In genomic region chr19:46375489-46375888, GRCm38 (mm10) we compare ENCODE assay signal across 14 mouse cellular contexts. TPM values are rescaled to one million over a fixed set of nuclear protein-coding genes. Genes with fewer than 3 reads are reported as not detected.
A peak's percentile ranks its signal among the peaks of the same experiment; 100 is the strongest.
DNase-seq lines count a peak whose midpoint lies in the region; ATAC-seq and TF ChIP-seq lines count a peak whose summit lies in the region.
"Had no signal": no experiment of that assay in that cellular context is flagged by ENCODE, and none has a peak within 500 bp of the region (broad histone marks: within the 10 kb centered on the region; RNA-seq: fewer than 3 reads in every experiment).

No protein-coding gene starts in this region.

- H3K4me2 ChIP-seq in forebrain, embryonic 14.5 days (ENCODE audit: low read length) = no peak overlapping the region
- no peak overlapping the region for H3K4me2 ChIP-seq in forebrain, embryonic 11.5 days (ENCODE audit: low read depth, low read length, severe bottlenecking)
- no peak overlapping the region for H3K4me2 ChIP-seq in midbrain, embryonic 14.5 days (ENCODE audit: low read length)
- H3K4me2 ChIP-seq in lung, postnatal 0 days (replicated peaks; ENCODE audit: low read depth, low read length) = no peak overlapping the region
- no peak overlapping the region for H3K4me2 ChIP-seq in liver, embryonic 12.5 days
- H3K4me2 ChIP-seq: heart, embryonic 12.5 days; neural tube, embryonic 13.5 days had no signal

- no peak overlapping the region for H3K27ac ChIP-seq in forebrain, embryonic 14.5 days (ENCODE audit: low read depth, low read length)
- H3K27ac ChIP-seq in forebrain, embryonic 11.5 days (ENCODE audit: low read depth, low read length) = no peak overlapping the region
- H3K27ac ChIP-seq in midbrain, embryonic 14.5 days (replicated peaks; ENCODE audit: low read depth, low read length) = no peak overlapping the region
- H3K27ac ChIP-seq in midbrain, embryonic 10.5 days (replicated peaks) = no peak overlapping the region
- H3K27ac ChIP-seq in lung, postnatal 0 days (ENCODE audit: low read length) = no peak overlapping the region
- H3K27ac ChIP-seq in liver, embryonic 12.5 days = no peak overlapping the region
- H3K27ac ChIP-seq: neural tube, embryonic 13.5 days had no signal

- peak; percentile 71 for DNase-seq in forebrain, embryonic 14.5 days (ENCODE audit: low spot score)
- DNase-seq in forebrain, embryonic 11.5 days (ENCODE audit: low spot score) = no peak
- DNase-seq in midbrain, embryonic 14.5 days = peak; percentile 41
- DNase-seq in midbrain, embryonic 10.5 days (ENCODE audit: low spot score) = no peak
- DNase-seq in fibroblast of lung, adult 2 months (ENCODE audit: low read depth) = peak; percentile 90
- DNase-seq in lung, postnatal 0 days (ENCODE audit: low spot score) = peak; percentile 31
- no peak for DNase-seq in retina, embryonic 14.5 days (ENCODE audit: low spot score)
- DNase-seq: adrenal gland, adult 2 months; liver; thymus, adult 18-20 months had no signal

- TF ChIP-seq CTCF in lung, postnatal 0 days (IDR thresholded peaks at IDR 0.05) = no peak

- no peaks in the 10 kb centered on the region for H3K27me3 ChIP-seq in forebrain, embryonic 14.5 days (replicated peaks; ENCODE audit: control insufficient read depth, insufficient read depth, low read length)
- no peaks in the 10 kb centered on the region for H3K27me3 ChIP-seq in forebrain, embryonic 11.5 days (ENCODE audit: control insufficient read depth, insufficient read depth, low read length)
- H3K27me3 ChIP-seq in midbrain, embryonic 14.5 days (ENCODE audit: control insufficient read depth, insufficient read depth, low read length) = no peaks in the 10 kb centered on the region
- no peaks in the 10 kb centered on the region for H3K27me3 ChIP-seq in midbrain, embryonic 10.5 days (ENCODE audit: low read depth, poor library complexity, severe bottlenecking)
- H3K27me3 ChIP-seq in lung, postnatal 0 days (replicated peaks; ENCODE audit: insufficient read depth, low read length) = no peaks in the 10 kb centered on the region
- H3K27me3 ChIP-seq in liver, embryonic 12.5 days (replicated peaks) = no peaks in the 10 kb centered on the region
- H3K27me3 ChIP-seq: heart, embryonic 12.5 days; neural tube, embryonic 13.5 days had no signal

- TF ChIP-seq EP300 in lung, postnatal 0 days (IDR thresholded peaks at IDR 0.05) = no peak

- WGBS in forebrain, embryonic 14.5 days = 21% methylated on average over 5 of the region's 5 CpGs
- WGBS in forebrain, embryonic 11.5 days = 64% methylated on average over 5 of the region's 5 CpGs
- WGBS in midbrain, embryonic 14.5 days = 65% methylated on average over 5 of the region's 5 CpGs
- WGBS in midbrain, embryonic 10.5 days = 68% methylated on average over 5 of the region's 5 CpGs
- WGBS in lung, postnatal 0 days = 39% methylated on average over 5 of the region's 5 CpGs
- WGBS in liver, embryonic 12.5 days (ENCODE audit: insufficient replicate concordance) = 76% methylated on average over 5 of the region's 5 CpGs

- peaks cover 45% of the 10 kb centered on the region for H3K36me3 ChIP-seq in forebrain, embryonic 14.5 days (ENCODE audit: control insufficient read depth, insufficient read depth, low read length)
- peaks cover 5% of the 10 kb centered on the region for H3K36me3 ChIP-seq in forebrain, embryonic 11.5 days (ENCODE audit: control insufficient read depth, insufficient read depth, low read length)
- H3K36me3 ChIP-seq in midbrain, embryonic 14.5 days (ENCODE audit: control insufficient read depth, insufficient read depth, low read length) = peaks cover 45% of the 10 kb centered on the region
- H3K36me3 ChIP-seq in midbrain, embryonic 10.5 days = peaks cover 45% of the 10 kb centered on the region
- peaks cover 25% of the 10 kb centered on the region; the same call in 1 of the 2 replicates for H3K36me3 ChIP-seq in lung, postnatal 0 days (ENCODE audit: insufficient read depth, low read length)
- H3K36me3 ChIP-seq in liver, embryonic 12.5 days = peaks cover 85% of the 10 kb centered on the region

- ATAC-seq in forebrain, embryonic 14.5 days = peak; percentile 74
- ATAC-seq in forebrain, embryonic 11.5 days (replicated peaks; ENCODE audit: low FRiP score) = no peak
- no peak for ATAC-seq in midbrain, embryonic 14.5 days (ENCODE audit: low FRiP score, low TSS enrichment)
- ATAC-seq in lung, postnatal 0 days = peak; percentile 26; the same call in 1 of the 2 replicates
- no peak for ATAC-seq in liver, embryonic 12.5 days

- H3K9ac ChIP-seq in forebrain, embryonic 14.5 days (ENCODE audit: low read length) = no peak overlapping the region
- no peak overlapping the region for H3K9ac ChIP-seq in forebrain, embryonic 11.5 days (ENCODE audit: low read length)
- H3K9ac ChIP-seq in midbrain, embryonic 14.5 days (replicated peaks; ENCODE audit: low read length) = no peak overlapping the region
- H3K9ac ChIP-seq in lung, postnatal 0 days (replicated peaks; ENCODE audit: low read depth) = no peak overlapping the region
- H3K9ac ChIP-seq in liver, embryonic 12.5 days = no peak overlapping the region
- H3K9ac ChIP-seq: heart, embryonic 12.5 days; neural tube, embryonic 13.5 days had no signal

- no peaks in the 10 kb centered on the region; the same call in 1 of the 2 replicates for H3K4me1 ChIP-seq in forebrain, embryonic 14.5 days (ENCODE audit: control insufficient read depth, insufficient read depth, low read length)
- no peaks in the 10 kb centered on the region for H3K4me1 ChIP-seq in forebrain, embryonic 11.5 days (replicated peaks; ENCODE audit: control insufficient read depth, insufficient read depth, low read length)
- no peaks in the 10 kb centered on the region for H3K4me1 ChIP-seq in midbrain, embryonic 14.5 days (ENCODE audit: control insufficient read depth, insufficient read depth, low read length)
- peaks cover 14% of the 10 kb centered on the region for H3K4me1 ChIP-seq in midbrain, embryonic 10.5 days
- no peaks in the 10 kb centered on the region for H3K4me1 ChIP-seq in lung, postnatal 0 days (ENCODE audit: insufficient read depth, low read depth, low read length)
- peaks cover 12% of the 10 kb centered on the region for H3K4me1 ChIP-seq in liver, embryonic 12.5 days
- H3K4me1 ChIP-seq: heart, embryonic 12.5 days; megakaryocyte, embryonic 14.5 days had no signal

- no peaks in the 10 kb centered on the region for H3K9me3 ChIP-seq in forebrain, embryonic 14.5 days (replicated peaks; ENCODE audit: control insufficient read depth, low read length)
- H3K9me3 ChIP-seq in forebrain, embryonic 11.5 days (ENCODE audit: control insufficient read depth, low read length) = no peaks in the 10 kb centered on the region
- H3K9me3 ChIP-seq in midbrain, embryonic 14.5 days (ENCODE audit: control insufficient read depth, low read length) = no peaks in the 10 kb centered on the region
- H3K9me3 ChIP-seq in midbrain, embryonic 10.5 days (replicated peaks) = no peaks in the 10 kb centered on the region
- no peaks in the 10 kb centered on the region for H3K9me3 ChIP-seq in lung, postnatal 0 days (ENCODE audit: low read length)
- H3K9me3 ChIP-seq in liver, embryonic 12.5 days (replicated peaks) = no peaks in the 10 kb centered on the region
- H3K9me3 ChIP-seq: heart, embryonic 12.5 days; megakaryocyte, embryonic 14.5 days; neural tube, embryonic 13.5 days had no signal

- no peak overlapping the region for H3K4me3 ChIP-seq in forebrain, embryonic 14.5 days (ENCODE audit: low read depth, low read length)
- H3K4me3 ChIP-seq in forebrain, embryonic 11.5 days (ENCODE audit: low read depth, low read length) = no peak overlapping the region
- H3K4me3 ChIP-seq in midbrain, embryonic 14.5 days (replicated peaks; ENCODE audit: low read depth, low read length) = no peak overlapping the region
- H3K4me3 ChIP-seq in midbrain, embryonic 10.5 days = no peak overlapping the region
- no peak overlapping the region for H3K4me3 ChIP-seq in lung, postnatal 0 days (ENCODE audit: low read depth, low read length)
- no peak overlapping the region for H3K4me3 ChIP-seq in liver, embryonic 12.5 days
- H3K4me3 ChIP-seq: heart, embryonic 12.5 days; megakaryocyte, embryonic 14.5 days; neural tube, embryonic 13.5 days had no signal

RNA-seq across cellular contexts. Expression of gene Actr1a, which starts 20.1 kb away (rescaled TPM):
- polyA plus RNA-seq in forebrain, embryonic 14.5 days (2014; fragmentation: Nextera tagmentation; extraction: Ambion mirVana) = 402 and 428 TPM in 2 replicates
- 204 and 232 TPM in 2 replicates for polyA plus RNA-seq in forebrain, embryonic 11.5 days (2014; fragmentation: Nextera tagmentation; extraction: Ambion mirVana)
- 320 and 379 TPM in 2 replicates for polyA plus RNA-seq in midbrain, embryonic 14.5 days (2014; fragmentation: Nextera tagmentation; extraction: Ambion mirVana)
- 188 and 224 TPM in 2 replicates for polyA plus RNA-seq in midbrain, embryonic 10.5 days (2016; fragmentation: Nextera tagmentation; extraction: Ambion mirVana)
- 98.2 and 104 TPM in 2 replicates for polyA plus RNA-seq in lung, postnatal 0 days (2015; fragmentation: Nextera tagmentation; extraction: Ambion mirVana)
- polyA plus RNA-seq in liver, embryonic 12.5 days (2016; fragmentation: Nextera tagmentation; extraction: Ambion mirVana) = 71.5 and 72.9 TPM in 2 replicates

RNA-seq across cellular contexts. Expression of gene Sufu, which starts 21.2 kb away (rescaled TPM):
- 21.8 and 27.8 TPM in 2 replicates for polyA plus RNA-seq in forebrain, embryonic 14.5 days (2014; fragmentation: Nextera tagmentation; extraction: Ambion mirVana)
- 48.3 and 48.6 TPM in 2 replicates for polyA plus RNA-seq in forebrain, embryonic 11.5 days (2014; fragmentation: Nextera tagmentation; extraction: Ambion mirVana)
- 22.0 and 29.1 TPM in 2 replicates for polyA plus RNA-seq in midbrain, embryonic 14.5 days (2014; fragmentation: Nextera tagmentation; extraction: Ambion mirVana)
- polyA plus RNA-seq in midbrain, embryonic 10.5 days (2016; fragmentation: Nextera tagmentation; extraction: Ambion mirVana) = 50.2 and 53.6 TPM in 2 replicates
- 13.1 and 14.2 TPM in 2 replicates for polyA plus RNA-seq in lung, postnatal 0 days (2015; fragmentation: Nextera tagmentation; extraction: Ambion mirVana)
- polyA plus RNA-seq in liver, embryonic 12.5 days (2016; fragmentation: Nextera tagmentation; extraction: Ambion mirVana) = 12.4 TPM in 2 replicates

RNA-seq across cellular contexts. Expression of gene 2310034G01Rik, which starts 25.4 kb away (rescaled TPM):
- polyA plus RNA-seq in forebrain, embryonic 14.5 days (2014; fragmentation: Nextera tagmentation; extraction: Ambion mirVana) = 1.8 and 2.2 TPM in 2 replicates
- 1.3 and 2.7 TPM in 2 replicates for polyA plus RNA-seq in forebrain, embryonic 11.5 days (2014; fragmentation: Nextera tagmentation; extraction: Ambion mirVana)
- 2.8 and 3.1 TPM in 2 replicates for polyA plus RNA-seq in midbrain, embryonic 14.5 days (2014; fragmentation: Nextera tagmentation; extraction: Ambion mirVana)
- 0.96 and 1.4 TPM in 2 replicates for polyA plus RNA-seq in midbrain, embryonic 10.5 days (2016; fragmentation: Nextera tagmentation; extraction: Ambion mirVana)
- 5.0 and 7.1 TPM in 2 replicates for polyA plus RNA-seq in lung, postnatal 0 days (2015; fragmentation: Nextera tagmentation; extraction: Ambion mirVana)
- polyA plus RNA-seq in liver, embryonic 12.5 days (2016; fragmentation: Nextera tagmentation; extraction: Ambion mirVana) = 0.37 and 0.41 TPM in 2 replicates

RNA-seq across cellular contexts. Expression of gene Mfsd13a, which starts 34.6 kb away (rescaled TPM):
- polyA plus RNA-seq in forebrain, embryonic 14.5 days (2014; fragmentation: Nextera tagmentation; extraction: Ambion mirVana) = 7.2 TPM in 2 replicates
- 7.9 and 8.6 TPM in 2 replicates for polyA plus RNA-seq in forebrain, embryonic 11.5 days (2014; fragmentation: Nextera tagmentation; extraction: Ambion mirVana)
- polyA plus RNA-seq in midbrain, embryonic 14.5 days (2014; fragmentation: Nextera tagmentation; extraction: Ambion mirVana) = 7.2 and 7.7 TPM in 2 replicates
- polyA plus RNA-seq in midbrain, embryonic 10.5 days (2016; fragmentation: Nextera tagmentation; extraction: Ambion mirVana) = 9.1 and 10.1 TPM in 2 replicates
- 6.4 and 6.6 TPM in 2 replicates for polyA plus RNA-seq in lung, postnatal 0 days (2015; fragmentation: Nextera tagmentation; extraction: Ambion mirVana)
- 13.2 and 14.5 TPM in 2 replicates for polyA plus RNA-seq in liver, embryonic 12.5 days (2016; fragmentation: Nextera tagmentation; extraction: Ambion mirVana)

RNA-seq across cellular contexts. Expression of gene Cuedc2, which starts 37.0 kb away (rescaled TPM):
- 402 and 405 TPM in 2 replicates for polyA plus RNA-seq in forebrain, embryonic 14.5 days (2014; fragmentation: Nextera tagmentation; extraction: Ambion mirVana)
- 217 and 242 TPM in 2 replicates for polyA plus RNA-seq in forebrain, embryonic 11.5 days (2014; fragmentation: Nextera tagmentation; extraction: Ambion mirVana)
- polyA plus RNA-seq in midbrain, embryonic 14.5 days (2014; fragmentation: Nextera tagmentation; extraction: Ambion mirVana) = 300 and 307 TPM in 2 replicates
- polyA plus RNA-seq in midbrain, embryonic 10.5 days (2016; fragmentation: Nextera tagmentation; extraction: Ambion mirVana) = 239 and 249 TPM in 2 replicates
- 94.9 and 99.9 TPM in 2 replicates for polyA plus RNA-seq in lung, postnatal 0 days (2015; fragmentation: Nextera tagmentation; extraction: Ambion mirVana)
- 97.6 and 99.1 TPM in 2 replicates for polyA plus RNA-seq in liver, embryonic 12.5 days (2016; fragmentation: Nextera tagmentation; extraction: Ambion mirVana)

Comparison
In these comparisons a context has a peak if more than half of its experiments do, and no peak if none do; other contexts are left out.
1. ATAC-seq: peak in forebrain, embryonic 14.5 days (single experiment) and lung, postnatal 0 days (single experiment); none in forebrain, embryonic 11.5 days (single experiment), midbrain, embryonic 14.5 days (single experiment) and liver, embryonic 12.5 days (single experiment).
2. DNase-seq: peak in forebrain, embryonic 14.5 days (single experiment), midbrain, embryonic 14.5 days (single experiment), fibroblast of lung, adult 2 months (single experiment) and lung, postnatal 0 days (single experiment); none in forebrain, embryonic 11.5 days (single experiment), midbrain, embryonic 10.5 days (single experiment) and retina, embryonic 14.5 days (single experiment).